Mouse (Mus musculus): ENCODE results near the gene Arpc2.
A peak's percentile ranks its signal among the peaks of the same experiment; 100 is the strongest.

DNA sequence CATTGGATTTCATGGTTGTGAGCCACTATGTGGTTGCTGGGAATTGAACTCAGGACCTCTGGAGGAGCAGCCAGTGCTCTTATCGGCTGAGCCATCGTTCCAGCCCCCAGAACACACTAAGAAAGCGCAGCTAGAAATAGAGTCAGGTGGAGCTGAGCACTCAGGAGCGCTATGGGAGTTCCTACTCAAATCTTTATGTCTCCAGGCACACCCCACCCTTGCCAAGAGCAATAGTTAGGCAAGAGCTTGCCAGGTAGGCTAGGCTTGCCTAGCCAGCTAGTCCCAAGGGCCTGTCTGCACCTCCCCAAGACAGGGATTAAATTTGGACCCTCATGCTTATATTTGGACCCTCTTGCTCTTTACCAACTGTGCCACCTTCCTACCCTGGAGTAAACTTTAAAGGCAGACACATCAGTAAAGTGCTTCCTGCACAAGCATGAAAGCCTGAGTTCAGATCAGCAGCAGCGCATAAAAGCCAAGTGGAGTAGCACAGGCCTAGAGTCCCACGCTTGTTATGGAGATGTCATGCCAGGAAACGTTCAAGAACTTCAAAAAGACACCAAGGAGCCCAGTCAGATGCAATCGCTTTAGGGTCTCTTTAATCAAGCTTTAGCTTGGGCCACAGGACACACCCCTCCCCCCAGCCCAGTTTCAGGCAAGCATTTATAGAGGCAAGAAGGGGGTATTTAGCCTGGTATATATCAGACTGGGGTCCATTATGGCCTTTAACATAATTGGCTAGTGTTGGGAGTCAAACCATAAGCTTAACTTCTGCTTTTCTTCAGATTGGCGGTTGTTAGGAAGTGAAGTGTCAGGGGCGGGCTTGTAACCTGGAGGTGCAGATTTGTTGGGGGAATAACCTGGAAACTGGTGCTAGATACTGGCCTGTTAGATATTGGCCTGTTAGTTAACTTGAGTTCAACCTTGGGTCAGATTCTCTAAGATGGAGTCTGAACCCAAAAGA is 72.4 kb downstream of the Arpc2 start:
- no peak for TF ChIP-seq CTCF (IDR thresholded peaks at IDR 0.05; ENCODE audit: low read depth, low read length)
- TF ChIP-seq POLR2A (IDR thresholded peaks at IDR 0.05; ENCODE audit: insufficient read depth, low read length): no peak
- peak; percentile 28; the same call in 1 of the 2 replicates for TF ChIP-seq EP300 (IDR thresholded peaks at IDR 0.05; ENCODE audit: insufficient read depth, low read depth, low read length)

Measured in ES-Bruce4 (cell line).